Mouse (Mus musculus) stomach, postnatal 0 days (tissue): Measurements from ENCODE around the gene Ppfibp2. TPM values are rescaled to one million over a fixed set of nuclear protein-coding genes. Genes with fewer than 3 reads are reported as not detected.

Source experiments
- ATAC-seq: fragments of 200-750 bp; cut with Nextera tagmentation; 2 replicates; pipeline ENCODE4 v1.8.0; 2017; ENCODE audit not compliant: low FRiP score, low TSS enrichment
- DNase-seq: peaks from one replicate; pipeline ENCODE4 v3.0.0-alpha.2; 2016; ENCODE audit warnings: low spot score
- H3K27ac ChIP-seq: fragments of 300-500 bp; sonication (generic); replicated peaks from 2 replicates; pipeline ENCODE4 v1.5.1; 2014; ENCODE audit warnings: mild to moderate bottlenecking, control low read depth
- H3K27me3 ChIP-seq: fragments of 300-500 bp; sonication (generic); 2 replicates; pipeline ENCODE4 v1.6.1; 2014; ENCODE audit warnings: low read length; ENCODE audit not compliant: control insufficient read depth, insufficient read depth
- H3K36me3 ChIP-seq: fragments of 300-500 bp; sonication (generic); 2 replicates; pipeline ENCODE4 v1.6.1; 2014; ENCODE audit warnings: low read length, mixed read lengths; ENCODE audit not compliant: control insufficient read depth, insufficient read depth
- H3K4me1 ChIP-seq: fragments of 300-500 bp; sonication (generic); replicated peaks from 2 replicates; pipeline ENCODE4 v1.6.1; 2014; ENCODE audit warnings: antibody characterized with exemption; ENCODE audit not compliant: control insufficient read depth, insufficient read depth
- H3K4me2 ChIP-seq: fragments of 300-500 bp; sonication (generic); replicated peaks from 2 replicates; pipeline ENCODE4 v1.6.1; 2014; ENCODE audit warnings: low read depth, mild to moderate bottlenecking, control low read depth, moderate library complexity
- H3K4me3 ChIP-seq: fragments of 300-500 bp; sonication (generic); 2 replicates; pipeline ENCODE4 v1.5.1; 2014; ENCODE audit warnings: low read depth, low read length, control low read depth
- H3K9ac ChIP-seq: fragments of 300-500 bp; sonication (generic); 2 replicates; pipeline ENCODE4 v1.6.1; 2014; ENCODE audit warnings: mild to moderate bottlenecking, low read length, control low read depth, mixed read lengths
- H3K9me3 ChIP-seq: fragments of 300-500 bp; sonication (generic); 2 replicates; pipeline ENCODE4 v1.6.1; 2016; ENCODE audit warnings: low read length; ENCODE audit not compliant: control insufficient read depth
- CTCF ChIP-seq: IDR thresholded peaks from 2 replicates; pipeline ENCODE4 v1.5.1; 2016; ENCODE audit warnings: antibody characterized with exemption, low read depth, mild to moderate bottlenecking, moderate library complexity
- EP300 ChIP-seq: optimal IDR thresholded peaks from 2 replicates; pipeline ENCODE3; 2016; ENCODE audit warnings: antibody characterized with exemption
- WGBS: fragments of 180-500 bp; shearing (Covaris S2); extraction: QIAGEN DNeasy Blood & Tissue Kit; methylation state at CpG from one replicate; pipeline ENCODE4 v1.1.7; 2014; 5-methylcytosine and 5-hydroxymethylcytosine counted together
- polyA plus RNA-seq: library from polyadenylated mRNA; unstranded; fragments of >200 nt; fragmentation: Nextera tagmentation; extraction: Ambion mirVana; gene quantifications from 2 replicates; pipeline ENCODE4 v1.2.1, GENCODE M21; 2015

Ppfibp2 gene
- polyA plus RNA-seq, 1 experiment from 2014 or later, result 17.8 TPM

- no peak overlapping the region for H3K9ac ChIP-seq
- 14% methylated on average over 8 of the region's 8 CpGs for WGBS
- H3K27ac ChIP-seq, result 0 out of 2 replicates have a peak overlapping the region, but pooled peaks have one; percentile 8
Measured at GRCm38 (mm10) chr7:107661189-107661842, 66.3 kb downstream of the Ppfibp2 start.

DNA sequence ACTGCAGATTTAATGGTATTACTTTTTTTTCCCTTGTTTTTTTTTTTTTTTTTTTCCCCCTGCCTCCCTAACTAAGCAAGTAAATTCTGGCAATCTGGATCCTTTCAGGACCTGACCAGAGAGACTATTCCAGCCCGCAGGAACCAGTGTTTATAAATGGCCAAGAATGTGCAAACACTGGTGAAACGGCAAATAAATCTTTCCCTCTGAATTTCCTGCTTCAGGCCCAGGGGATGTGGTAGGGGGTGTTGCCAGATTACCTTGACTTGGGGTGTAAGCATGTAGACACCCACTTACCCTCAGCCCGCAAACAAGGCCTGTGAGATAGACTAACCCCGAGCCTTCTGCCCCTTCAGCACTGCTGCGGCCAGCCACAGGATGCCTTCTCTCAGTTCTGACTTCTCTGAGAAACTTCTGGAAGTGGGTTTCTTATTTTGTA, 66.9 kb downstream of the Ppfibp2 start:
- ATAC-seq (no peak), DNase-seq (no peak)
- Histone ChIP-seq H3K27ac (peak overlapping the region; percentile 45), H3K4me3 (no peak overlapping the region), H3K4me1 (peaks cover 16% of the 10 kb centered on the region), H3K36me3 (no peaks in the 10 kb centered on the region), H3K9ac (no peak overlapping the region), H3K4me2 (no peak overlapping the region), H3K27me3 (no peaks in the 10 kb centered on the region), H3K9me3 (no peaks in the 10 kb centered on the region)
- WGBS, result 37% methylated on average over 5 of the region's 5 CpGs
- TF ChIP-seq EP300, result no peak
- no peak for TF ChIP-seq CTCF

More at GRCm38 (mm10) chr7:107661189-107661842, 66.3 kb downstream of the Ppfibp2 start:
- no peak overlapping the region for H3K4me3 ChIP-seq
- H3K36me3 ChIP-seq, result no peaks in the 10 kb centered on the region
- H3K27me3 ChIP-seq, result no peaks in the 10 kb centered on the region
- peaks cover 16% of the 10 kb centered on the region for H3K4me1 ChIP-seq
- DNase-seq (peak; percentile 83), ATAC-seq (peak; percentile 55)
- TF ChIP-seq CTCF (peak; percentile 97), EP300 (no peak)
- no peaks in the 10 kb centered on the region for H3K9me3 ChIP-seq
- H3K4me2 ChIP-seq, result no peak overlapping the region

GRCm38 (mm10) chr7:107663621-107664020, 68.6 kb downstream of the Ppfibp2 start:
- WGBS, result 30% methylated on average over 6 of the region's 6 CpGs
- Histone ChIP-seq H3K27me3 (no peaks in the 10 kb centered on the region), H3K9me3 (no peaks in the 10 kb centered on the region), H3K36me3 (no peaks in the 10 kb centered on the region), H3K4me3 (no peak overlapping the region), H3K9ac (no peak overlapping the region), H3K4me1 (peaks cover 21% of the 10 kb centered on the region), H3K4me2 (no peak overlapping the region), H3K27ac (peak overlapping the region; percentile 94)
- ATAC-seq (peak; percentile 51), DNase-seq (peak; percentile 26)
- TF ChIP-seq EP300, result no peak
- no peak for TF ChIP-seq CTCF

GRCm38 (mm10) chr7:107664063-107665056, 69.4 kb downstream of the Ppfibp2 start:
- no peaks in the 10 kb centered on the region for H3K9me3 ChIP-seq
- TF ChIP-seq CTCF, result 0 out of 2 replicates have a peak, but pooled peaks have one; percentile 1
- TF ChIP-seq EP300, result no peak
- H3K4me1 ChIP-seq, result peaks cover 21% of the 10 kb centered on the region
- H3K4me3 ChIP-seq, result peak overlapping the region; percentile 44; the same call in 1 of the 2 replicates
- H3K9ac ChIP-seq, result peak overlapping the region; percentile 67
- no peaks in the 10 kb centered on the region for H3K27me3 ChIP-seq
- no peaks in the 10 kb centered on the region for H3K36me3 ChIP-seq
- ATAC-seq, result peak; percentile 76
- peak overlapping the region; percentile 60 for H3K4me2 ChIP-seq
- peak overlapping the region; percentile 94 for H3K27ac ChIP-seq
- WGBS, result 23% methylated on average over 8 of the region's 8 CpGs
- DNase-seq, result peak; percentile 70

GRCm38 (mm10) chr7:107665221-107665585, 70.2 kb downstream of the Ppfibp2 start:
- H3K4me1 ChIP-seq, result peaks cover 21% of the 10 kb centered on the region
- peak overlapping the region; percentile 44 for H3K4me3 ChIP-seq
- DNase-seq (peak; percentile 28), ATAC-seq (no peak)
- H3K9ac ChIP-seq, result peak overlapping the region; percentile 67
- H3K36me3 ChIP-seq, result no peaks in the 10 kb centered on the region
- no peaks in the 10 kb centered on the region for H3K9me3 ChIP-seq
- peak overlapping the region; percentile 94 for H3K27ac ChIP-seq
- H3K4me2 ChIP-seq, result peak overlapping the region; percentile 60
- no peak for TF ChIP-seq CTCF
- WGBS, result 18% methylated on average over 4 of the region's 4 CpGs
- H3K27me3 ChIP-seq, result no peaks in the 10 kb centered on the region
